Mouse (Mus musculus): ENCODE results near the gene Rnf5. TPM values are rescaled to one million over a fixed set of nuclear protein-coding genes. Genes with fewer than 3 reads are reported as not detected.

Gene Rnf5
- polyA plus RNA-seq, 1 experiment from 2014 or later: 241 TPM

GRCm38 (mm10) chr17:34597566-34598095, 5.9 kb downstream of the Rnf5 start, which contains the start of gene Ager:
Ager (plus strand) TSS chr17:34597862.
- H3K27me3 ChIP-seq: no peaks in the 10 kb centered on the region
- no peak within 1 kb of the TSS for H3K4me2 ChIP-seq
- H3K4me1 ChIP-seq: peaks cover 60% of the 10 kb centered on the region
- ATAC-seq (ENCODE audit: low FRiP score): no peak
- whole genome bisulfite sequencing: 24% methylated on average over 6 of the region's 6 CpGs
- H3K27ac ChIP-seq: no peak within 1 kb of the TSS
- H3K4me3 ChIP-seq (replicated peaks): 0 out of 2 replicates have a peak within 1 kb of the TSS, but pooled peaks have one; percentile 2
- H3K9me3 ChIP-seq: no peaks in the 10 kb centered on the region
- peak within 1 kb of the TSS; percentile 36 for H3K9ac ChIP-seq
- peaks cover 49% of the 10 kb centered on the region for H3K36me3 ChIP-seq (replicated peaks)

GRCm38 (mm10) chr17:34596098-34596497, 7.4 kb downstream of the Rnf5 start:
- H3K27me3 ChIP-seq: no peaks in the 10 kb centered on the region
- H3K27ac ChIP-seq: no peak overlapping the region
- H3K4me1 ChIP-seq: peaks cover 55% of the 10 kb centered on the region
- no peaks in the 10 kb centered on the region for H3K9me3 ChIP-seq
- 82% methylated on average over 8 of the region's 8 CpGs for WGBS
- no peak overlapping the region for H3K4me2 ChIP-seq
- peaks cover 39% of the 10 kb centered on the region for H3K36me3 ChIP-seq (replicated peaks)
- H3K9ac ChIP-seq: no peak overlapping the region
- no peak overlapping the region for H3K4me3 ChIP-seq (replicated peaks)
- no peak for ATAC-seq (ENCODE audit: low FRiP score)

- Histone ChIP-seq H3K9me3 (no peaks in the 10 kb centered on the region), H3K27me3 (no peaks in the 10 kb centered on the region), H3K36me3 (replicated peaks) (peaks cover 27% of the 10 kb centered on the region), H3K4me3 (replicated peaks) (peak overlapping the region; percentile 86), H3K27ac (peak overlapping the region; percentile 100), H3K9ac (peak overlapping the region; percentile 100), H3K4me1 (peaks cover 76% of the 10 kb centered on the region), H3K4me2 (peak overlapping the region; percentile 94)
- ATAC-seq (ENCODE audit: low FRiP score): no peak
- 55% methylated on average over 34 of the region's 34 CpGs for WGBS
Measured at GRCm38 (mm10) chr17:34593752-34594525, 9.6 kb downstream of the Rnf5 start.

- 2% methylated on average over 26 of the region's 32 CpGs for WGBS
- Histone ChIP-seq H3K27me3 (no peaks in the 10 kb centered on the region), H3K4me3 (replicated peaks) (peak overlapping the region; percentile 86), H3K36me3 (replicated peaks) (peaks cover 27% of the 10 kb centered on the region), H3K4me1 (peaks cover 81% of the 10 kb centered on the region), H3K9me3 (no peaks in the 10 kb centered on the region), H3K4me2 (peak overlapping the region; percentile 94), H3K9ac (peak overlapping the region; percentile 100), H3K27ac (peak overlapping the region; percentile 100)
- ATAC-seq (ENCODE audit: low FRiP score): peak; percentile 22
Measured at GRCm38 (mm10) chr17:34592581-34593549, 10.6 kb downstream of the Rnf5 start.

- WGBS: under 1% methylated on average over 26 of the region's 35 CpGs
- Histone ChIP-seq H3K27ac (peak overlapping the region; percentile 100), H3K27me3 (no peaks in the 10 kb centered on the region), H3K4me2 (peak overlapping the region; percentile 94), H3K4me3 (replicated peaks) (peak overlapping the region; percentile 86), H3K4me1 (peaks cover 76% of the 10 kb centered on the region), H3K9ac (peak overlapping the region; percentile 100), H3K9me3 (no peaks in the 10 kb centered on the region), H3K36me3 (replicated peaks) (peaks cover 27% of the 10 kb centered on the region)
- peak; percentile 40 for ATAC-seq (ENCODE audit: low FRiP score)
Measured at GRCm38 (mm10) chr17:34591994-34592375, 11.5 kb downstream of the Rnf5 start.

GRCm38 (mm10) chr17:34591029-34591993, 12.2 kb downstream of the Rnf5 start, which contains the start of gene Pbx2:
Pbx2 (plus strand) TSS chr17:34591266.
- H3K27ac ChIP-seq: peak within 1 kb of the TSS; percentile 100
- H3K36me3 ChIP-seq (replicated peaks): peaks cover 22% of the 10 kb centered on the region
- no peaks in the 10 kb centered on the region for H3K9me3 ChIP-seq
- peak within 1 kb of the TSS; percentile 100 for H3K9ac ChIP-seq
- no peaks in the 10 kb centered on the region for H3K27me3 ChIP-seq
- H3K4me3 ChIP-seq (replicated peaks): peak within 1 kb of the TSS; percentile 86
- WGBS: 1% methylated on average over 21 of the region's 21 CpGs
- peaks cover 74% of the 10 kb centered on the region for H3K4me1 ChIP-seq
- H3K4me2 ChIP-seq: peak within 1 kb of the TSS; percentile 94
- ATAC-seq (ENCODE audit: low FRiP score): peak; percentile 18

GRCm38 (mm10) chr17:34590154-34590987, 13.1 kb downstream of the Rnf5 start:
- Histone ChIP-seq H3K4me1 (peaks cover 74% of the 10 kb centered on the region), H3K27ac (peak overlapping the region; percentile 100), H3K4me2 (peak overlapping the region; percentile 94), H3K9me3 (no peaks in the 10 kb centered on the region), H3K4me3 (replicated peaks) (no peak overlapping the region), H3K9ac (no peak overlapping the region), H3K27me3 (no peaks in the 10 kb centered on the region), H3K36me3 (replicated peaks) (peaks cover 12% of the 10 kb centered on the region)
- WGBS: 67% methylated on average over 15 of the region's 15 CpGs
- no peak for ATAC-seq (ENCODE audit: low FRiP score)

- ATAC-seq (ENCODE audit: low FRiP score): no peak
- H3K27me3 ChIP-seq: no peaks in the 10 kb centered on the region
- peak within 1 kb of the TSS; percentile 100 for H3K27ac ChIP-seq
- H3K9me3 ChIP-seq: no peaks in the 10 kb centered on the region
- 43% methylated on average over 7 of the region's 7 CpGs for WGBS
- H3K9ac ChIP-seq: no peak within 1 kb of the TSS
- no peak within 1 kb of the TSS for H3K4me3 ChIP-seq (replicated peaks)
- H3K4me2 ChIP-seq: peak within 1 kb of the TSS; percentile 94
- H3K4me1 ChIP-seq: peaks cover 68% of the 10 kb centered on the region
- H3K36me3 ChIP-seq (replicated peaks): peaks cover 5% of the 10 kb centered on the region
Measured at GRCm38 (mm10) chr17:34589681-34590101, 13.8 kb downstream of the Rnf5 start, which contains the start of gene Gpsm3. Gpsm3 (plus strand) TSS chr17:34589806.

- peaks cover 63% of the 10 kb centered on the region for H3K4me1 ChIP-seq
- WGBS: 57% methylated on average over 7 of the region's 7 CpGs
- H3K4me2 ChIP-seq: no peak overlapping the region
- 0 out of 2 replicates have a peak overlapping the region, but pooled peaks have one; percentile 37 for H3K27ac ChIP-seq
- no peak for ATAC-seq (ENCODE audit: low FRiP score)
- H3K9ac ChIP-seq: no peak overlapping the region
- no peaks in the 10 kb centered on the region for H3K9me3 ChIP-seq
- H3K27me3 ChIP-seq: no peaks in the 10 kb centered on the region
- H3K36me3 ChIP-seq (replicated peaks): peaks cover under 1% of the 10 kb centered on the region; the same call in 1 of the 2 replicates
- no peak overlapping the region for H3K4me3 ChIP-seq (replicated peaks)
Measured at GRCm38 (mm10) chr17:34589206-34589605, 14.3 kb downstream of the Rnf5 start.

GRCm38 (mm10) chr17:34588767-34589166, 14.7 kb downstream of the Rnf5 start:
- H3K4me2 ChIP-seq: no peak overlapping the region
- no peak overlapping the region for H3K27ac ChIP-seq
- H3K36me3 ChIP-seq (replicated peaks): no peaks in the 10 kb centered on the region
- 72% methylated on average over 3 of the region's 3 CpGs for WGBS
- H3K27me3 ChIP-seq: no peaks in the 10 kb centered on the region
- peaks cover 58% of the 10 kb centered on the region for H3K4me1 ChIP-seq
- ATAC-seq (ENCODE audit: low FRiP score): no peak
- no peak overlapping the region for H3K9ac ChIP-seq
- H3K9me3 ChIP-seq: no peaks in the 10 kb centered on the region
- no peak overlapping the region for H3K4me3 ChIP-seq (replicated peaks)

Measured in forebrain, embryonic 12.5 days (tissue).